Comparison of ENCODE assay signal across 7 mouse cellular contexts in the genomic region with DNA sequence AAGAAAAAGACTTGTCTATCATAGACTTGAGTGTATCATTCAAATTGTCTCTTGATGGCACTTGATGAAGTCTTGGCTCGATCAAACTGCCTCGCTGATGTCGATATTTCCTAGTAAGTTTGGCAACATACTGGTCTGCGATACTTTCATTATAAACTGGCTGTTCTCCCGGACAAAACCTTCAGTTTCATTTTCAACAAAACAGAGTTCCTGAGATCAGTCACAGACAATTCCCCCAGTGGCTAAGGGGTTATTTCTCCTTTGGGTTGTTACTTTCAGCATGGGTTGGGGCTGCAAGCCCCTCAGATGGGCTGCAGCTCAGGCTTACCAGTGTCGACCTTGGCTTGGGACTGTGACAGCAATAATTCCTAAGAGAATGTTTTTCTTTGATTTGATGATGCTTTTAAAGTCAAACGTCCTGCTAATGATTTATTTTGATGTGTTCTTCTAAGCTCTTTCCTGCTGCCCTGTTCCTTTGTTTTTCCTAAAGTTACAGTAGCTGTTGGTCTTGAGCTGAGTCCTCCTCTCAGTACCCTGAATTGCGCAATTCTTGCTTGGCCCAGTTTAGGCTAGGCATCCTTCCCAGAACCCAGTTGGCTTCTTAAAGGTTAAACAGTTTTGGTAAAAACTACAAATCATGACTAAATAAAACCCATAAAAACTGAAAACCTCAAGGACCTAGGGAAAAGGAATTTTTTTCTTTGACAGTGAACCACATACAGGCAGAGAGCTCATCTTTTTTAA.
DNase-seq lines count a peak whose midpoint lies in the region; ATAC-seq lines count a peak whose summit lies in the region.

No protein-coding gene starts in this region.

- H3K9ac ChIP-seq in heart, embryonic 15.5 days = no peak overlapping the region
- H3K9ac ChIP-seq in lung, embryonic 16.5 days (ENCODE audit: low read length) = 0 out of 2 replicates have a peak overlapping the region, but pooled peaks have one; percentile 48

- peaks cover 16% of the 10 kb centered on the region for H3K4me1 ChIP-seq in heart, embryonic 15.5 days (replicated peaks)
- peaks cover 13% of the 10 kb centered on the region; the same call in 1 of the 2 replicates for H3K4me1 ChIP-seq in lung, embryonic 16.5 days (replicated peaks; ENCODE audit: control insufficient read depth, insufficient read depth, low read length)

- H3K4me2 ChIP-seq in heart, embryonic 15.5 days = peak overlapping the region; percentile 42
- H3K4me2 ChIP-seq in lung, embryonic 16.5 days (ENCODE audit: low read depth, low read length) = peak overlapping the region; percentile 41

- 0 out of 2 replicates have a peak overlapping the region, but pooled peaks have one; percentile 13 for H3K4me3 ChIP-seq in heart, embryonic 15.5 days
- peak overlapping the region; percentile 29 for H3K4me3 ChIP-seq in lung, embryonic 16.5 days (ENCODE audit: low read length)

- no peaks in the 10 kb centered on the region for H3K9me3 ChIP-seq in heart, embryonic 15.5 days (replicated peaks)
- H3K9me3 ChIP-seq in lung, embryonic 16.5 days (ENCODE audit: control insufficient read depth, low read length) = no peaks in the 10 kb centered on the region

- 0 out of 2 replicates have a peak, but pooled peaks cover 2% of the 10 kb centered on the region for H3K36me3 ChIP-seq in heart, embryonic 15.5 days
- 0 out of 2 replicates have a peak, but pooled peaks cover 2% of the 10 kb centered on the region for H3K36me3 ChIP-seq in lung, embryonic 16.5 days (ENCODE audit: control insufficient read depth, insufficient read depth, low read length)

- no peaks in the 10 kb centered on the region for H3K27me3 ChIP-seq in heart, embryonic 15.5 days
- no peaks in the 10 kb centered on the region for H3K27me3 ChIP-seq in lung, embryonic 16.5 days (ENCODE audit: control insufficient read depth, insufficient read depth, low read depth, low read length)

- DNase-seq in CD4-positive helper T cell, adult 2 months (ENCODE audit: low read depth, low spot score) = peak; percentile 64
- peak; percentile 81 to 94 for DNase-seq in adrenal gland, adult (ENCODE audit: inconsistent age in 2 of 2, low spot score in 1 of 2)
- DNase-seq in frontal cortex, postnatal 10 days (ENCODE audit: low spot score in 2 of 2) = no peak
- DNase-seq in embryo, embryonic 10.5 days (ENCODE audit: low spot score) = no peak
- DNase-seq in right cerebral cortex, postnatal 36 days (ENCODE audit: low spot score in 2 of 2) = no peak

- no peak for ATAC-seq in heart, embryonic 15.5 days (replicated peaks; ENCODE audit: insufficient number of reproducible peaks, insufficient read depth, low FRiP score, low read depth)
- ATAC-seq in lung, embryonic 16.5 days (ENCODE audit: low read depth) = no peak

- WGBS in heart, embryonic 15.5 days = 55% methylated on average over 8 of the region's 8 CpGs
- WGBS in lung, embryonic 16.5 days = 40% methylated on average over 8 of the region's 8 CpGs

- peak overlapping the region; percentile 56 for H3K27ac ChIP-seq in heart, embryonic 15.5 days
- peak overlapping the region; percentile 78 for H3K27ac ChIP-seq in lung, embryonic 16.5 days (ENCODE audit: low read length)

Comparison
In these comparisons a context has a peak if more than half of its experiments do, and no peak if none do; other contexts are left out.
1. DNase-seq: peak in CD4-positive helper T cell, adult 2 months (single experiment) and adrenal gland, adult (2 of 2); none in frontal cortex, postnatal 10 days (0 of 2), embryo, embryonic 10.5 days (single experiment) and right cerebral cortex, postnatal 36 days (0 of 2).